Mouse (Mus musculus) small intestine, adult 2 months (tissue): ENCODE data around the gene Tmem184a.

ENCODE experiments used
- CTCF ChIP-seq: fragments of 200-500 bp; IDR thresholded peaks from 2 replicates; pipeline ENCODE4 v1.5.1; 2012; ENCODE audit warnings: low read depth, mild to moderate bottlenecking, control low read depth, inconsistent platforms, low read length, moderate library complexity, mixed read lengths; ENCODE audit not compliant: insufficient replicate concordance, insufficient read length; ENCODE audit errors: extremely low read depth
- POLR2A ChIP-seq: fragments of 200-500 bp; IDR thresholded peaks from 2 replicates; pipeline ENCODE4 v1.6.1; 2012; ENCODE audit warnings: low read depth, mild to moderate bottlenecking, control low read depth, inconsistent platforms, low read length, moderate library complexity

- TF ChIP-seq CTCF (no peak), POLR2A (no peak)
Measured at GRCm38 (mm10) chr5:139804573-139805111, 15.1 kb downstream of the Tmem184a start.
